Mouse (Mus musculus) liver, embryonic 14.5 days (tissue): Measurements from ENCODE around the gene Rpl39. TPM values are rescaled to one million over a fixed set of nuclear protein-coding genes. Genes with fewer than 3 reads are reported as not detected.

ENCODE experiments used
- ATAC-seq: fragments of 200-750 bp; cut with Nextera tagmentation; 2 replicates; pipeline ENCODE4 v1.8.0; 2017; ENCODE audit warnings: moderate number of reproducible peaks, mild to moderate bottlenecking, moderate library complexity; ENCODE audit not compliant: insufficient read depth
- DNase-seq, 3 experiments: peaks; one replicate each; pipeline ENCODE4 v3.0.0-alpha.2; 2012 to 2013; ENCODE audit warnings: low read depth in 3 of 3, low spot score in 3 of 3
- H3K27ac ChIP-seq: fragments of 300-500 bp; sonication (generic); 2 replicates; pipeline ENCODE4 v1.5.1; 2014; ENCODE audit warnings: moderate library complexity, mild to moderate bottlenecking, control low read depth, inconsistent platforms
- H3K27me3 ChIP-seq: fragments of 300-500 bp; sonication (generic); 2 replicates; pipeline ENCODE4 v1.6.1; 2014; ENCODE audit warnings: mild to moderate bottlenecking, low read length, moderate library complexity; ENCODE audit not compliant: control insufficient read depth, insufficient read depth
- H3K36me3 ChIP-seq: fragments of 300-500 bp; sonication (generic); replicated peaks from 2 replicates; pipeline ENCODE4 v1.6.1; 2014; ENCODE audit warnings: low read depth; ENCODE audit not compliant: control insufficient read depth, insufficient read depth
- H3K4me1 ChIP-seq, 2 experiments: fragments of 200-500 bp in 1 of 2; fragments of 300-500 bp in 1 of 2; sonication (generic) in 1 of 2; replicated peaks; 2 replicates each; pipeline ENCODE4 v1.6.1; 2012 to 2014; ENCODE audit warnings: antibody characterized with exemption in 1 of 2, inconsistent platforms in 1 of 2, low read length in 1 of 2; ENCODE audit not compliant: control insufficient read depth in 2 of 2, insufficient read depth in 2 of 2
- H3K4me2 ChIP-seq: fragments of 300-500 bp; sonication (generic); 2 replicates; pipeline ENCODE4 v1.6.1; 2014; ENCODE audit warnings: low read depth, mild to moderate bottlenecking, control low read depth, moderate library complexity
- H3K4me3 ChIP-seq, 2 experiments: fragments of 200-500 bp in 1 of 2; fragments of 300-500 bp in 1 of 2; sonication (generic) in 1 of 2; 2 replicates each; pipeline ENCODE4 v1.5.1; 2012 to 2014; ENCODE audit warnings: low read depth in 2 of 2, low read length in 2 of 2, mild to moderate bottlenecking in 2 of 2, control low read depth in 1 of 2, inconsistent platforms in 1 of 2, moderate library complexity in 1 of 2; ENCODE audit not compliant: insufficient read depth in 1 of 2
- H3K9ac ChIP-seq: fragments of 300-500 bp; sonication (generic); replicated peaks from 2 replicates; pipeline ENCODE4 v1.6.1; 2014; ENCODE audit warnings: mild to moderate bottlenecking, control low read depth, moderate library complexity
- H3K9me3 ChIP-seq: fragments of 300-500 bp; sonication (generic); 2 replicates; pipeline ENCODE4 v1.6.1; 2016; ENCODE audit warnings: low read length, mixed read lengths; ENCODE audit not compliant: control insufficient read depth
- CTCF ChIP-seq: IDR thresholded peaks from 2 replicates; pipeline ENCODE4 v1.5.1; 2016; ENCODE audit warnings: antibody characterized with exemption, low read depth, control low read depth
- EP300 ChIP-seq: IDR thresholded peaks from 2 replicates; pipeline ENCODE4 v1.6.1; 2016; ENCODE audit warnings: antibody characterized with exemption, low read depth
- WGBS: fragments of 180-500 bp; shearing (Covaris S2); extraction: QIAGEN DNeasy Blood & Tissue Kit; methylation state at CpG from one replicate; pipeline ENCODE4 v1.1.7; 2014; ENCODE audit not compliant: insufficient replicate concordance; 5-methylcytosine and 5-hydroxymethylcytosine counted together
- polyA plus RNA-seq, 2 experiments: library from polyadenylated mRNA; depleted of rRNA in 1 of 2; stranded (reverse) in 1 of 2; unstranded in 1 of 2; fragments of >200 nt; fragmentation: Nextera tagmentation in 1 of 2; extraction: Ambion mirVana in 1 of 2; gene quantifications; 2 replicates each; pipeline versions ENCODE4 v1.2.1 to v1.2.3; 2012 to 2014

The Rpl39 gene
- polyA plus RNA-seq, 2 experiments: 564 to 615 TPM

DNA sequence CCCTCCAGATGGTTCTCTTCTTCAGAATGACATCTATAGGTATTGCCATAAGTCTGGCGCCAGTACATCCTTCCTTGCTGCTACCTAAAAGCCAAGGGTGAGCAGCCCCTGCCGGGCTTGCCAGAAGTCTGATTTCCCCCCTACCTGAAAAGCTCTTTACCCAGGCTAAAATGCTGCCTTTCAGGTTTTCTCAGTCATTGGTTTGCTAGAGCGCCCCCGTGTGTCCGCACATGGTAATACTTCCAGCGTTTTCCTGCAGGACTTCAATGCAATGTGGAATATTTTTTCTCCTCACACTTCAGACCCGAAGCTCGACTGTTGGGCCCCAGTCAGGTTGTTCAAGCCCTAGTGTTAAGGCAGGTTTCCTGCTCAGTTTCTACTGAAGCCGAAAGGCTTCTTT lies 42.5 kb downstream of the Rpl39 start:
- 7% methylated on average over 9 of the region's 9 CpGs for WGBS
- DNase-seq: no peak
- H3K36me3 ChIP-seq: no peaks in the 10 kb centered on the region

More for the DNA sequence above, 42.5 kb downstream of the Rpl39 start:
- Histone ChIP-seq H3K9ac (no peak overlapping the region), H3K4me3 (no peak overlapping the region), H3K4me2 (no peak overlapping the region), H3K27me3 (peaks cover 6% of the 10 kb centered on the region), H3K4me1 (no peaks in the 10 kb centered on the region), H3K27ac (no peak overlapping the region), H3K9me3 (no peaks in the 10 kb centered on the region)
- no peak for ATAC-seq
- TF ChIP-seq CTCF (peak; percentile 69), EP300 (no peak)

Other genes starting within 250 kb of the Rpl39 start
- gene Ube2a, start 211.5 kb downstream of the Rpl39 start, polyA plus RNA-seq (2012; rRNA removed): 19.4 and 21.4 TPM in 2 replicates
- gene Ube2a, start 211.5 kb downstream of the Rpl39 start, polyA plus RNA-seq (2014; fragmentation: Nextera tagmentation; extraction: Ambion mirVana): 72.8 and 80.2 TPM in 2 replicates
- gene C330007P06Rik, start 211.3 kb downstream of the Rpl39 start, polyA plus RNA-seq (2012; rRNA removed): 5.2 and 6.2 TPM in 2 replicates
- gene C330007P06Rik, start 211.3 kb downstream of the Rpl39 start, polyA plus RNA-seq (2014; fragmentation: Nextera tagmentation; extraction: Ambion mirVana): 14.6 and 17.8 TPM in 2 replicates
- 1.3 and 2.7 TPM in 2 replicates for gene Nkrf, start 182.5 kb downstream of the Rpl39 start, polyA plus RNA-seq (2012; rRNA removed)
- gene Nkrf, start 182.5 kb downstream of the Rpl39 start, polyA plus RNA-seq (2014; fragmentation: Nextera tagmentation; extraction: Ambion mirVana): 1.2 and 1.3 TPM in 2 replicates
- 2.1 and 3.0 TPM in 2 replicates for gene Sept6, start 93.6 kb downstream of the Rpl39 start, polyA plus RNA-seq (2012; rRNA removed)
- 3.0 and 3.1 TPM in 2 replicates for gene Sept6, start 93.6 kb downstream of the Rpl39 start, polyA plus RNA-seq (2014; fragmentation: Nextera tagmentation; extraction: Ambion mirVana)
- 0.02 TPM in 1 of 2 replicates, not detected in the other for gene Sowahd, start 36.6 kb downstream of the Rpl39 start, polyA plus RNA-seq (2012; rRNA removed)
- gene Sowahd, start 36.6 kb downstream of the Rpl39 start, polyA plus RNA-seq (2014; fragmentation: Nextera tagmentation; extraction: Ambion mirVana): 0.11 TPM in 1 of 2 replicates, not detected in the other
- 6.4 and 13.4 TPM in 2 replicates for gene Upf3b, start 24.9 kb upstream of the Rpl39 start, polyA plus RNA-seq (2012; rRNA removed)
- 7.4 and 7.9 TPM in 2 replicates for gene Upf3b, start 24.9 kb upstream of the Rpl39 start, polyA plus RNA-seq (2014; fragmentation: Nextera tagmentation; extraction: Ambion mirVana)
- 1.7 and 2.3 TPM in 2 replicates for gene Nkap, start 41.4 kb upstream of the Rpl39 start, polyA plus RNA-seq (2012; rRNA removed)
- gene Nkap, start 41.4 kb upstream of the Rpl39 start, polyA plus RNA-seq (2014; fragmentation: Nextera tagmentation; extraction: Ambion mirVana): 4.4 and 5.1 TPM in 2 replicates
- gene Akap14, start 83.4 kb upstream of the Rpl39 start, polyA plus RNA-seq (2012; rRNA removed): not detected in 2 replicates
- gene Akap14, start 83.4 kb upstream of the Rpl39 start, polyA plus RNA-seq (2014; fragmentation: Nextera tagmentation; extraction: Ambion mirVana): 0.13 TPM in 1 of 2 replicates, not detected in the other
- 111 and 169 TPM in 2 replicates for gene Ndufa1, start 105.8 kb upstream of the Rpl39 start, polyA plus RNA-seq (2012; rRNA removed)
- 253 and 273 TPM in 2 replicates for gene Ndufa1, start 105.8 kb upstream of the Rpl39 start, polyA plus RNA-seq (2014; fragmentation: Nextera tagmentation; extraction: Ambion mirVana)
- gene Rnf113a1, start 105.8 kb upstream of the Rpl39 start, polyA plus RNA-seq (2012; rRNA removed): 1.1 and 1.7 TPM in 2 replicates
- gene Rnf113a1, start 105.8 kb upstream of the Rpl39 start, polyA plus RNA-seq (2014; fragmentation: Nextera tagmentation; extraction: Ambion mirVana): 2.3 and 3.2 TPM in 2 replicates
- not detected in 2 replicates for gene Gm9, start 125.6 kb upstream of the Rpl39 start, polyA plus RNA-seq (2012; rRNA removed)
- gene Gm9, start 125.6 kb upstream of the Rpl39 start, polyA plus RNA-seq (2014; fragmentation: Nextera tagmentation; extraction: Ambion mirVana): not detected in 2 replicates
- not detected in 2 replicates for gene Rhox1, start 136.9 kb upstream of the Rpl39 start, polyA plus RNA-seq (2012; rRNA removed)
- gene Rhox1, start 136.9 kb upstream of the Rpl39 start, polyA plus RNA-seq (2014; fragmentation: Nextera tagmentation; extraction: Ambion mirVana): not detected in 2 replicates
- not detected in 2 replicates for gene Rhox2a, start 159.6 kb upstream of the Rpl39 start, polyA plus RNA-seq (2012; rRNA removed)
- not detected in 2 replicates for gene Rhox2a, start 159.6 kb upstream of the Rpl39 start, polyA plus RNA-seq (2014; fragmentation: Nextera tagmentation; extraction: Ambion mirVana)
- gene Rhox3a, start 164.5 kb upstream of the Rpl39 start, polyA plus RNA-seq (2012; rRNA removed): not detected in 2 replicates
- gene Rhox3a, start 164.5 kb upstream of the Rpl39 start, polyA plus RNA-seq (2014; fragmentation: Nextera tagmentation; extraction: Ambion mirVana): not detected in 2 replicates
- gene Rhox4a, start 179.9 kb upstream of the Rpl39 start, polyA plus RNA-seq (2012; rRNA removed): not detected in 2 replicates
- not detected in 2 replicates for gene Rhox4a, start 179.9 kb upstream of the Rpl39 start, polyA plus RNA-seq (2014; fragmentation: Nextera tagmentation; extraction: Ambion mirVana)